Mouse (Mus musculus) CH12.LX (cell line): ENCODE results near the gene Nphp4.

Experiments used
- BHLHE40 ChIP-seq: IDR thresholded peaks from 2 replicates; pipeline ENCODE4 v1.6.1; 2011; ENCODE audit warnings: mild to moderate bottlenecking, low read depth, low read length, improper control_type of control experiment
- MXI1 ChIP-seq: IDR thresholded peaks from 2 replicates; pipeline ENCODE4 v1.6.1; 2011; ENCODE audit warnings: mild to moderate bottlenecking, low read depth, low read length, improper control_type of control experiment

GRCm38 (mm10) chr4:152457673-152458072 is 18.8 kb upstream of the Nphp4 start:
- no peak for TF ChIP-seq MXI1
- peak; percentile 48 for TF ChIP-seq BHLHE40
